Mouse (Mus musculus) ovary, adult 18-20 months (tissue): ENCODE data around the gene Clec3b.

Source experiments
- DNase-seq: peaks from one replicate; pipeline ENCODE4 v3.0.0; 2022; ENCODE audit warnings: low spot score, mixed read lengths

Clec3b gene

GRCm38 (mm10) chr9:123150241-123151020 lies at the start of gene Clec3b:
Gene Clec3b (plus strand): TSS chr9:123150946.
- DNase-seq: peak; percentile 13

GRCm38 (mm10) chr9:123103425-123103824 lies 47.3 kb upstream of the Clec3b start:
- no peak for DNase-seq

DNA sequence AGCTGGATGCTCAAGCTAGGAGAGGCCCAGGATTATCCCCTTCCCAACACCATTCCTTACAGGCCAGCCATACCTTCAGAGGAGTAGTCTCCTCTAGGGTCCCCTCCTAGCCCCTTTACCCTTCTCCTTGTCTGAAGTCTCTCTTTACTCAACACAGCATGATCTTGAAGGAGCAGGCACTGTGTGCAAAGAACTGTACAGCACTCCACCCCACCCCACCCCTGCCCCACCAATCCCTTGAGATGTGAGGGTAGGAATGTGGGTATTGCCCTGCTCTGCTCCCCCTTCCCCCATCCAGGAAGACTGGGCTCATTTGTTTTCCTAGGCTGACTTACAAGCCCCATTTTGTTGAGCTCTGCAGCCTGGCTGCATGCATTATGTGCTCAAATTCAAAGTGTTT lies 46.4 kb upstream of the Clec3b start:
- no peak for DNase-seq

DNA sequence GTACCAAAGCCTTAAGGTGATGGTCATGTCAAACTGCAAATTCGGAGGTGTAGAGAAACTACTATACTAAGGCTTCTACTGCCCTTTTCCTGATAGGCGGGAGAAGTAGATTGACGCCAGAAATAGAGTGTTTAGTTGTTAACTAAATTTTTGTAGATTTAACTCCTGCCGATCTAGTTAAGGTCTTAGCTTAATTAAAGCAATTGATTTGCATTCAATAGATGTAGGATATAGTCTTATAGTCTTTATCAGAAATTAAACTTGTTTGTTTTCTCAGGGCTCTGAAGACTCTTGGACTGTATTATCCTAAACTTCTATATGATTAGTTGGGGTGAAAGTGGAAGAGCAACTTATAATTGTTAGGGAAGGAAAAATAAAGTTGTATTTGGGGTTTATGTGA lies 43.6 kb upstream of the Clec3b start:
- DNase-seq: no peak

GRCm38 (mm10) chr9:123109188-123109587 lies 41.6 kb upstream of the Clec3b start:
- DNase-seq: no peak

- DNase-seq: no peak
Measured at GRCm38 (mm10) chr9:123111751-123112221, 39.0 kb upstream of the Clec3b start.

DNA sequence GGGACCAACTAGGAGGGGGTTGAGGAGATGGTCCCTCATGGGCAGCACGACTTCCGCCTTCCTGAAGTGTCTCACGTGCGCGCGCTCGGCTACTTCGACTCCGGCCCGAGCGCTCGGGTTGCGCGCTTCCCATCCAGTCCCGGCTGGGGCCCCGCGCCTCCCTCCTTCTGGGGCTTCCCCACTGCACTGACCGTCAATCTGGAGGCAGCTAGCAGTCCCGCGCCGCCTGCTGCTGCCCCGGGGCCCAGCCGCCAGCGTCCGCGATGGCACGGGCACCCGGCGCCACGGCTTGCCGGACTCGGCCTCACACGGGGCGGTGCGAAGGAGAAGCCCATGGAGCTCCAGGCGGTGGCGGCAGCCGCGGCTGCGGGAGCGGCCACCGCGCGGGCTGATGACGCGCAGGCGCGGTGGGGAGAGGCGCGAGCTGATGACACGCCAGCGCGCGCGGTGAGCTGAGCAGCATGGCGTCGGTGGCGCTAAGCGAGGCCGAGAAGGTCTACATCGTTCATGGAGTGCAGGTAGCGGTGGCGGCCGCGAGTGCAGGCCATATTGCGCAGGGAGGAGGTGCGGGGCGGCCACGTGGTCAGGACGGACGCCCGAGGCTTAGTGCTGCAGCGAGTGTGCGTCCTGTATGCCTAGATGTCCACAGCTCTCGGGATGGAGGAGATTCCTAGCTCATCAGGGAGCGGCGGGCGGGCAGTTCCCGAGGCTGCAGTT lies 37.8 kb upstream of the Clec3b start, which contains the start of the genes Zdhhc3 and Exosc7:
TSS of gene Zdhhc3 (minus strand) at position 401 of the 717 bp plus-strand sequence.
TSS of gene Exosc7 (plus strand) at position 411 of the 717 bp plus-strand sequence.
- DNase-seq: peak; percentile 76

DNA sequence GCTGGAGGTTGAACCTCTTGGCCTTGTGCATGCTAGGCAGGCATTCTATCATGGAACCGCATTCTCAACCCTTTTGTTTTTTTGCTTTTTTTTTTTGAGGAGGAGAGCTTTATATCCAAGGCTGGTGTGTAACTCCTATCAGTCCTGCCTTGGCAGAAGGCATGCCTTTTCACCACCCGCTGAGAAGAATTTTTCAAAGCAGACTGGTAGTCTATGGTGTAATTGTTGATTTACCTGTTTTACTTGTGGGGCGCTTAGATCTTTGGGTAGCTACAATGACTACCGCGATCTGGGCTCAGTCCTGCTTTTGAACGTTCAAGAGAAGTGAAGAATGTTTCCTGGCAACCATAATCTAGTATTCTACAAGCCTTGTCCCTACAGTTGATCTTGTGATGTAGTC lies 36.8 kb upstream of the Clec3b start:
- no peak for DNase-seq

GRCm38 (mm10) chr9:123115566-123115965 lies 35.2 kb upstream of the Clec3b start:
- no peak for DNase-seq

- DNase-seq: no peak
Measured at GRCm38 (mm10) chr9:123123017-123123416, 27.7 kb upstream of the Clec3b start.

DNA sequence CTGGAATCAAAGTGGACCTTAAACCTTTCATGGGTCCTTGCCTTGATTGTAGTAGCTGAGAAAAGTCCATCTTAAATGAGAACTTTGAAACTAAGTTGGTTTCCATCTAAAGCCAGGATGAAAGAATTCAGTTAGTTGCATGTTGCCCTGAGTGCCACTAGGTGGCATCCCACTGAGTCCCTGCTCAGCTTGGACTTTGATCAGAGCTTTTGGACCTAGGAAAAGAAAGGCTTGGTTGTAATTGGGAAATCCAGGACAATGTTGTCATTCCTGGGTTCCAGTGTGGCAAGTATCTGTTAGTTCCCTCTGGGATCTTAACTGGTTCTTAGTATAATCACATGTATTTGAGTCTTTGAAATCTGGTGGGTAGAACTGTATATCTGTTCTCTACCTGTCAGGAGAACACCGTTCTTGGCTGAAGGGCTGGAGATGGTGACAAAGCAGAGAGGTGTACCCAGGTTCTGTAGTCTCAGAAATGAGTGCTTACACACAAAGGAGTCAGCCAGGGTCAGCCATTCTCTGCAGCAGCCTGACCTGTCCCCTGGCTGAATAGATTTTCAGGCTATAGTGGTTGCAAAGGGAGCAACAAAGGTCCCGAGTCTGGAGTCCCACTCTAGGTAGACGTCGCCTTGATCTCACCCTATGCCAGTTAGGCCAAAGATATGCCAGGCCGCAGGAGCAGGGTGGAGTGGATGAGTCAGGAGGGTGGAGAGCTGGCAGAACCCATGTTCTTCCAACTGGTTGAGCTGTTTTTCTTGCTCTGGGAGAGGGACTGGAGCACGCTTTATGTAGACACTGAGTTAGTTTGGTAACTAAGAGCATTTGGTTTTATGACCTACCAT lies 27.0 kb upstream of the Clec3b start:
- no peak for DNase-seq

GRCm38 (mm10) chr9:123124413-123124981 lies 26.2 kb upstream of the Clec3b start:
- no peak for DNase-seq

DNA sequence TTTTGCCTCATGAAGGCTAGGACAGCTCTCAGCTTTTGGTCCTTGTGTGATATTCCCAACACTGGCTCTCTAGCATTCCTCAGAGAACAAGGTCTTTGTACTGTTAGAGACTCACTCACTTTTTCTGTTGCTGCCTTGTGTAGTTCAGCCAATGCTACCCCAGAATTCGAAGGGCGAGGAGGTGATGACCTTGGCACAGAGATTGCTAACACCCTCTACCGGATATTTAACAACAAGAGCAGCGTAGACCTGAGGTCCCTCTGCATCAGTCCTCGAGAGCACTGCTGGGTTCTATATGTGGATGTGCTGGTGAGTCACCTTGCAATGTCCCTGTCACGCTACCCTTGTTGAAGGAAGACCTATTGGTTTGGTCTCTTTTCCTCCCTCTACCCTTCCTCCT lies 23.1 kb upstream of the Clec3b start:
- no peak for DNase-seq

DNA sequence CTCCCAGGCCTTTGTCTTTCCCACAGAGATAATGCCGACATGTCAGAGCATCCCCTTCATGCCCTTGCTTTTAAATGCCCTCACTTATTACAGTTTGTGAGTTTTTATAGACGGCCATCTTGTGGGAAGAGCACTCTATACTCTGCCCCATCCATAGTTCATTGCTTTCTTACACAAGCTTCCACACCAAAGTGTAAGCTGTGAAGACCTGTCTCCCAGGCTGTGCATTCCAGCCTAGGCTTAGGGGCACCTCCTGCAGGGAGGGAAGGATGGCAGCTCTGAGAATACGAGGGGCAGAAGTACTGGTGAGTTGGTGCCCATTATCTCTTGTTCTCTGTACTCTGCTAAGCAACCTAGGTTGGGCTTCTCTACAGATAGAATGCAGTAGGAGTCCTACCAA lies 17.8 kb upstream of the Clec3b start:
- no peak for DNase-seq

DNA sequence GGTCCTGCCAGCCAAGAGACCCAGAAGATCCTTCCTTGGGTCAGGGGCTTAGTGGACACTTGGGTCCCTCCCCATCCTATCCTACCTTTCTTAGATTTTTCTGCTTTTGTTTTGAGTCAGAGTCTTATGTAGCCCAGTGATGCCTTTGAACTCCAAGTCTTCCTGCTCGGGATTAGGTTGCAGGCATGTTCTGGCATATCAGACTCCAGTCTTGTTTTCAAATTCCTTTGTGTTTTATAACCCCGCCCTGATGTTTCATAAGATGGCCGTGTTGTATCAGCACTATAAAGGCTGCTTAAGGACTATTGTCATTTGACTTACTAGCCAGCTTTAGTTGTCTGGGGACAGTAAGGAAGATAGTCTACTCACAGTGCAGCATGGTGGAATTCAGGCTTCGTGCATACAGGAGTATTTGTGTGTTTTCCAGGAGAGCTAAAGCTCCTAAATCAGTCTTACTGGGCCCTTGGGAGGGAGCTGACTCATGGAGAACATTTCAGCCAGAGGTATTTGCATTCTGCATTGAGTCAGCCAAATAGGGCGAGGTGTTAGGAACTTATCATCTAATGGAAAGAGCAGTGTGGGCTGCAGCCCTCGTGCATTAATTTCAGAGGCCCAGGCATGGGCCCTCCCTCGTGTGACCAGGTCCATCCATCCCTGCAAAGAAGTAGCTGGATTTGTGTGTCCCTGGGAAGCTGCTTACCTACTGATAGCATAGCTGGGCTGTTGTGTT lies 13.6 kb upstream of the Clec3b start:
- DNase-seq: no peak

DNA sequence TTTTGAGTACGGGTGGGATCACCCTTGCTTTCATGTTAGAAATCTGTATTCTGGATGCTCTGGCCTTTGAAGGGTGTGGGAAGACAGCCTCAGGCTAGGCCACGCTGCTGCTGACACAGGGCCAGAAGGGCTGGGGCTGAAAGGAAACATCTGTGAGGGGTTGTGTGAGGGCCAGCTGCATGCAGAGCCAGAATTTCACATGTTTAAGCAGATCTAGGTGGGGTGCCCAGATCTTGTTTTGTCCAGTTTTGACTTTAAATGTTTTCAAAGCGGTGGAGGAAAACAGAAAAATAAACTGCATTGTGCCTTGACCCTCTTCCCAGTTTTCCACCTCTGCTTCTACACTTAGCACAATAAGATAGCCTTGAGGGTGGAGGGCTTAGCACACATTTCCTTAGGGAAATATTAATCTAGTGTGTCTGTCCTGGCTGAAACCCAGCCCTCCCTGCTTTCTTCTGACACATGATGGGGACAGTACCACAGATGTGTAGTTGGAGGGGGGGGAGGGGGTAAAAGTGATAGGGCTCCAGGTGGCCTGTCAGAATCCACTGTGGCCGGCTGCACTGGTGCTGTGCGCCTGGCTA lies 11.8 kb upstream of the Clec3b start:
- peak; percentile 54 for DNase-seq

GRCm38 (mm10) chr9:123139887-123140614 lies 10.7 kb upstream of the Clec3b start:
- DNase-seq: no peak

DNA sequence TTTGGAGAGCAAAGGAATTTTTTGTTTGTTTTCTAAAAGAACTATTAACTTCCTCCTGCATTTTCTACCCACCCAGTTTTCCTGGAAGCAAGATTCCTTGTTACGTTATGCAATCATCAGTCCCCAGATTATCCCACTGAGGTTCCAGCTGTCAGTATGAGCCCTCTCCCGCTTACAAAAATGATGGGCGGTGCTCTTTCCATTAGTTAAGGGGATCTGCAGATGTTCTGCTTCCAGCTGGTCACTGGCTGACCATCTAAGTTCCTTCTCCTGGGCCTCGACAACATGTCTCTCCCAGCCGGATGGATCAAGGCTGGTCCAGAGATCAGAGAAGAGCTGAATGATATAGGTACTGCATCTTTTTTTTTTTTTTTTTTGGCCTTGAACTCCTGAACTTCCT lies 2.3 kb upstream of the Clec3b start:
- no peak for DNase-seq

GRCm38 (mm10) chr9:123151561-123151960 lies 815 bp downstream of the Clec3b start:
- no peak for DNase-seq

- no peak for DNase-seq
Measured at GRCm38 (mm10) chr9:123152026-123152425, 1.3 kb downstream of the Clec3b start.
